Mouse (Mus musculus) embryonic fibroblast, embryonic 13.5 days (primary cell): ENCODE results near the gene Rreb1.

Experiments
- CTCF ChIP-seq: IDR thresholded peaks from 2 replicates; pipeline ENCODE4 v1.5.1; 2011; ENCODE audit warnings: mild to moderate bottlenecking, control low read depth, low read length, moderate library complexity, borderline replicate concordance; ENCODE audit not compliant: insufficient read depth
- POLR2A ChIP-seq: IDR thresholded peaks from 2 replicates; pipeline ENCODE4 v1.6.1; 2011; ENCODE audit warnings: low read depth, mild to moderate bottlenecking, control low read depth, low read length, moderate library complexity

- TF ChIP-seq POLR2A (no peak), CTCF (no peak)
Measured at GRCm38 (mm10) chr13:37853441-37853840, 75.2 kb downstream of the Rreb1 start.
